Mouse (Mus musculus) stomach, postnatal 0 days (tissue): Measurements from ENCODE around the gene Tbc1d9b. TPM values are rescaled to one million over a fixed set of nuclear protein-coding genes. Genes with fewer than 3 reads are reported as not detected.

Experiments used
- ATAC-seq: fragments of 200-750 bp; cut with Nextera tagmentation; 2 replicates; pipeline ENCODE4 v1.8.0; 2017; ENCODE audit not compliant: low FRiP score, low TSS enrichment
- DNase-seq: peaks from one replicate; pipeline ENCODE4 v3.0.0-alpha.2; 2016; ENCODE audit warnings: low spot score
- H3K27ac ChIP-seq: fragments of 300-500 bp; sonication (generic); replicated peaks from 2 replicates; pipeline ENCODE4 v1.5.1; 2014; ENCODE audit warnings: mild to moderate bottlenecking, control low read depth
- H3K27me3 ChIP-seq: fragments of 300-500 bp; sonication (generic); 2 replicates; pipeline ENCODE4 v1.6.1; 2014; ENCODE audit warnings: low read length; ENCODE audit not compliant: control insufficient read depth, insufficient read depth
- H3K36me3 ChIP-seq: fragments of 300-500 bp; sonication (generic); 2 replicates; pipeline ENCODE4 v1.6.1; 2014; ENCODE audit warnings: low read length, mixed read lengths; ENCODE audit not compliant: control insufficient read depth, insufficient read depth
- H3K4me1 ChIP-seq: fragments of 300-500 bp; sonication (generic); replicated peaks from 2 replicates; pipeline ENCODE4 v1.6.1; 2014; ENCODE audit warnings: antibody characterized with exemption; ENCODE audit not compliant: control insufficient read depth, insufficient read depth
- H3K4me2 ChIP-seq: fragments of 300-500 bp; sonication (generic); replicated peaks from 2 replicates; pipeline ENCODE4 v1.6.1; 2014; ENCODE audit warnings: low read depth, mild to moderate bottlenecking, control low read depth, moderate library complexity
- H3K4me3 ChIP-seq: fragments of 300-500 bp; sonication (generic); 2 replicates; pipeline ENCODE4 v1.5.1; 2014; ENCODE audit warnings: low read depth, low read length, control low read depth
- H3K9ac ChIP-seq: fragments of 300-500 bp; sonication (generic); 2 replicates; pipeline ENCODE4 v1.6.1; 2014; ENCODE audit warnings: mild to moderate bottlenecking, low read length, control low read depth, mixed read lengths
- H3K9me3 ChIP-seq: fragments of 300-500 bp; sonication (generic); 2 replicates; pipeline ENCODE4 v1.6.1; 2016; ENCODE audit warnings: low read length; ENCODE audit not compliant: control insufficient read depth
- CTCF ChIP-seq: IDR thresholded peaks from 2 replicates; pipeline ENCODE4 v1.5.1; 2016; ENCODE audit warnings: antibody characterized with exemption, low read depth, mild to moderate bottlenecking, moderate library complexity
- EP300 ChIP-seq: optimal IDR thresholded peaks from 2 replicates; pipeline ENCODE3; 2016; ENCODE audit warnings: antibody characterized with exemption
- WGBS: fragments of 180-500 bp; shearing (Covaris S2); extraction: QIAGEN DNeasy Blood & Tissue Kit; methylation state at CpG from one replicate; pipeline ENCODE4 v1.1.7; 2014; 5-methylcytosine and 5-hydroxymethylcytosine counted together
- polyA plus RNA-seq: library from polyadenylated mRNA; unstranded; fragments of >200 nt; fragmentation: Nextera tagmentation; extraction: Ambion mirVana; gene quantifications from 2 replicates; pipeline ENCODE4 v1.2.1, GENCODE M21; 2015

The Tbc1d9b gene
- polyA plus RNA-seq, 1 experiment from 2014 or later: 13.9 TPM

DNA sequence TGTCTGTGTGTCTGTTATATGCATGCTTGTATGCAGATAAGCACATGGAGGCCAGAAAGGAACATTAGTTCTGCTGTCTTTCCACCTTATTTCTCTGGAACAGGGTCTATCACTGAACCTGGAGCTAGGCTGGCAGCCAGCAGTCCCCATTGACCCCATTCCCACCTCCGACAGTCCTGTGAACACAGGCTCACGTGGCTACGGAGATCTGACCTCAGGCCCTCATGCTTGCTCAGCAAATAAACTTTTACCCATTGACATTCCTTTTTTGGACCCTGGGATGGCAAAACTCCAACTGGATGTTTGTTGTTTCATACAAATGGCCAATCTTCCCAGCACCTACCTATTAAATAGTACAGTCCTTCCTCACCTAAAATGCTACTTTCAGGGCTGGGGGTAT, 45.2 kb downstream of the Tbc1d9b start:
- peaks cover 2% of the 10 kb centered on the region; the same call in 1 of the 2 replicates for H3K36me3 ChIP-seq
- H3K27ac ChIP-seq: no peak overlapping the region
- TF ChIP-seq CTCF (no peak), EP300 (no peak)

GRCm38 (mm10) chr11:50177111-50177510, 45.9 kb downstream of the Tbc1d9b start:
- Histone ChIP-seq H3K27ac (no peak overlapping the region), H3K27me3 (no peaks in the 10 kb centered on the region), H3K9ac (no peak overlapping the region), H3K36me3 (no peaks in the 10 kb centered on the region), H3K4me1 (no peaks in the 10 kb centered on the region), H3K4me3 (no peak overlapping the region), H3K4me2 (no peak overlapping the region), H3K9me3 (no peaks in the 10 kb centered on the region)
- ATAC-seq (no peak), DNase-seq (no peak)
- WGBS: 71% methylated on average over 6 of the region's 6 CpGs
- TF ChIP-seq CTCF (no peak), EP300 (no peak)

More for the DNA sequence above, 45.2 kb downstream of the Tbc1d9b start:
- H3K9ac ChIP-seq: no peak overlapping the region
- H3K9me3 ChIP-seq: no peaks in the 10 kb centered on the region
- H3K27me3 ChIP-seq: no peaks in the 10 kb centered on the region
- ATAC-seq (no peak), DNase-seq (no peak)
- WGBS: 42% methylated on average over 3 of the region's 3 CpGs
- H3K4me1 ChIP-seq: no peaks in the 10 kb centered on the region
- H3K4me2 ChIP-seq: no peak overlapping the region
- H3K4me3 ChIP-seq: no peak overlapping the region

- TF ChIP-seq EP300: no peak
- TF ChIP-seq CTCF: no peak
- WGBS: 71% methylated on average over 5 of the region's 5 CpGs
- H3K36me3 ChIP-seq: no peaks in the 10 kb centered on the region
- H3K27ac ChIP-seq: no peak overlapping the region
- H3K9me3 ChIP-seq: no peaks in the 10 kb centered on the region
- no peak for ATAC-seq
- H3K9ac ChIP-seq: no peak overlapping the region
- H3K4me1 ChIP-seq: no peaks in the 10 kb centered on the region
- DNase-seq: no peak
- no peaks in the 10 kb centered on the region for H3K27me3 ChIP-seq
- no peak overlapping the region for H3K4me2 ChIP-seq
- no peak overlapping the region for H3K4me3 ChIP-seq
Observed at GRCm38 (mm10) chr11:50178532-50179488, 47.6 kb downstream of the Tbc1d9b start.

DNA sequence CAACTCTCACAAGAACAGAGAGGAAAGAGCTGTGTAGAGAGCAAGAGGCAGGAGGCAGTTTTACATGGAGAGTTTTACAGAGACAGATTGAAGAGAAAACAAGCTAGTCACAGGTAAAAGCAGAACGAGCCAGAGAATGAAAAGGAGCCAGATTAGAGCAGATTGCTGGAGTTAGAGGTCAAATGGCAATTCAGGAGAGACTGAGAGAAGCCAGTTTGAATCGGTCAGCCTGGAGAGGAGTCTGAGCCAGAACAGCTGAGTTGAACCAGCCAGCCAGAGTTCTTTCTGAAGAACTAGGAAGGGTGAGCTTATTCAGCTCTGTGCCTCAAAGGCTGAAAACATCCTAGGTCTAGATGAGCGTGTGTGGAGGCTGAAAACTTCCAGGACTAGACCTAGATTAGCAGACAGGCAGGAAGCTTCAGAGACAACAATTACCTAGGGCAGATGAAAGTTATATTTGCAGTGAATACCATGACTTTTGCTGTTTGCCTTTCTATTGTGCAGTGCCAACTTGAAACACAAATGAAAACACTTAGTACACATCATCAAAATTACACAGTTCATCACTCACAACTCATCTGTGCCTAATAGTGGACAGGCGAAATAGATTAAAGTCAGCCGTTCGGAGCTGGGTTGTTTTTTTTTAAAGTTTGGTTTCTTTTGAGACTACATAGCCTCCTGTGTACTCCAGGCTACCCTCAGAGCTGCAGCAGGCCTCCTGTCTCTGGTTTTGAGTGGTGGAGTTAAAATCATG, 49.5 kb downstream of the Tbc1d9b start:
- 69% methylated on average over 6 of the region's 6 CpGs for WGBS
- no peaks in the 10 kb centered on the region for H3K36me3 ChIP-seq
- DNase-seq (no peak), ATAC-seq (no peak)
- no peaks in the 10 kb centered on the region for H3K9me3 ChIP-seq
- TF ChIP-seq CTCF (no peak), EP300 (no peak)
- H3K4me2 ChIP-seq: no peak overlapping the region
- no peaks in the 10 kb centered on the region for H3K4me1 ChIP-seq
- H3K27ac ChIP-seq: no peak overlapping the region
- H3K27me3 ChIP-seq: no peaks in the 10 kb centered on the region
- H3K4me3 ChIP-seq: no peak overlapping the region
- no peak overlapping the region for H3K9ac ChIP-seq

DNA sequence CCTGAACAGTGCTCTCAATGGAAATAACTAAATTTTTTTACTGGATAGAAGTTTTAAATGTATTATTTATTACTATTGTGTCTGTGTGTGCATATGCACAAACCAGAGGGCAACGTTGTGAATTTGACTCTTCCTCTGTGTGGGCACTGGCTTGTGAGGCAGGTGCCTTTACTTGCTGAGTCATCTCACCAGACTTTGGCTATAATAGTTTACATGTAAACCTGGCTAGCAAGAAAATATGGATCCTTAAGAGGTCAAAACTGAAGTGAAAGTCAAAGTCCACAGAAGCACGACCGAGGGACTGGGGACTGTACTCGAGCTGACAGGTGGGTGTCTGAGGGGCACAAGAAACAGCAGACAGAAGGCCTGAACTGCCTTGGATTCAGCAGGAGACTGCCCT, 51.5 kb downstream of the Tbc1d9b start:
- H3K27ac ChIP-seq: no peak overlapping the region
- no peaks in the 10 kb centered on the region for H3K9me3 ChIP-seq
- no peak overlapping the region for H3K4me2 ChIP-seq
- H3K4me1 ChIP-seq: no peaks in the 10 kb centered on the region
- H3K4me3 ChIP-seq: no peak overlapping the region
- TF ChIP-seq EP300 (no peak), CTCF (no peak)
- H3K27me3 ChIP-seq: no peaks in the 10 kb centered on the region
- no peaks in the 10 kb centered on the region for H3K36me3 ChIP-seq
- no peak for ATAC-seq
- 79% methylated on average over 4 of the region's 4 CpGs for WGBS
- no peak for DNase-seq
- H3K9ac ChIP-seq: no peak overlapping the region
